Mouse (Mus musculus) limb, embryonic 11.5 days (tissue): Measurements from ENCODE around the gene Slc6a9. TPM values are rescaled to one million over a fixed set of nuclear protein-coding genes. Genes with fewer than 3 reads are reported as not detected.

ENCODE experiments used
- ATAC-seq: fragments of 200-750 bp; cut with Nextera tagmentation; 2 replicates; pipeline ENCODE4 v1.8.0; 2017; ENCODE audit warnings: low read depth; ENCODE audit not compliant: insufficient number of reproducible peaks, low FRiP score, low TSS enrichment
- DNase-seq: peaks from one replicate; pipeline ENCODE4 v3.0.0-alpha.2; 2015; ENCODE audit warnings: low spot score
- H3K27ac ChIP-seq: fragments of 300-500 bp; sonication (generic); replicated peaks from 2 replicates; pipeline ENCODE4 v1.5.1; 2014; ENCODE audit warnings: low read depth, mild to moderate bottlenecking, low read length
- H3K27me3 ChIP-seq: fragments of 300-500 bp; sonication (generic); 2 replicates; pipeline ENCODE4 v1.6.1; 2014; ENCODE audit warnings: mild to moderate bottlenecking, low read length, mixed read lengths; ENCODE audit not compliant: control insufficient read depth, insufficient read depth
- H3K36me3 ChIP-seq: fragments of 300-500 bp; sonication (generic); 2 replicates; pipeline ENCODE4 v1.6.1; 2014; ENCODE audit warnings: mild to moderate bottlenecking, low read length, moderate library complexity, mixed read lengths; ENCODE audit not compliant: control insufficient read depth, insufficient read depth
- H3K4me1 ChIP-seq: fragments of 300-500 bp; sonication (generic); 2 replicates; pipeline ENCODE4 v1.6.1; 2014; ENCODE audit warnings: low read length, mixed read lengths; ENCODE audit not compliant: control insufficient read depth, insufficient read depth
- H3K4me2 ChIP-seq: fragments of 300-500 bp; sonication (generic); 2 replicates; pipeline ENCODE4 v1.6.1; 2014; ENCODE audit warnings: low read depth, mild to moderate bottlenecking, moderate library complexity; ENCODE audit not compliant: severe bottlenecking
- H3K4me3 ChIP-seq: fragments of 300-500 bp; sonication (generic); 2 replicates; pipeline ENCODE4 v1.5.1; 2014; ENCODE audit warnings: low read depth, low read length
- H3K9ac ChIP-seq: fragments of 300-500 bp; sonication (generic); 2 replicates; pipeline ENCODE4 v1.6.1; 2014; ENCODE audit warnings: mild to moderate bottlenecking, low read length
- H3K9me3 ChIP-seq: fragments of 300-500 bp; sonication (generic); 2 replicates; pipeline ENCODE4 v1.6.1; 2016; ENCODE audit warnings: low read length; ENCODE audit not compliant: control insufficient read depth
- WGBS: fragments of 180-500 bp; shearing (Covaris S2); extraction: QIAGEN DNeasy Blood & Tissue Kit; methylation state at CpG from one replicate; pipeline ENCODE4 v1.1.7; 2014; 5-methylcytosine and 5-hydroxymethylcytosine counted together
- polyA plus RNA-seq: library from polyadenylated mRNA; unstranded; fragments of >200 nt; fragmentation: Nextera tagmentation; extraction: Ambion mirVana; gene quantifications from 2 replicates; pipeline ENCODE4 v1.2.1, GENCODE M21; 2014

Slc6a9 gene
- polyA plus RNA-seq, 1 experiment from 2014 or later = 11.1 TPM

- no peak overlapping the region for H3K27ac ChIP-seq
- H3K9me3 ChIP-seq = 0 out of 2 replicates have a peak, but pooled peaks cover 2% of the 10 kb centered on the region
- 91% methylated on average over 10 of the region's 10 CpGs for WGBS
- H3K9ac ChIP-seq = no peak overlapping the region
- H3K36me3 ChIP-seq = no peaks in the 10 kb centered on the region
- DNase-seq (no peak), ATAC-seq (no peak)
- no peak overlapping the region for H3K4me3 ChIP-seq
- H3K27me3 ChIP-seq = no peaks in the 10 kb centered on the region
- no peak overlapping the region for H3K4me2 ChIP-seq
- H3K4me1 ChIP-seq = no peaks in the 10 kb centered on the region
These were observed 16.3 kb upstream of the Slc6a9 start for GRCm38 (mm10) chr4:117818032-117818431.

- H3K4me2 ChIP-seq = no peak overlapping the region
- no peak overlapping the region for H3K4me3 ChIP-seq
- no peak overlapping the region for H3K27ac ChIP-seq
- no peak overlapping the region for H3K9ac ChIP-seq
- no peaks in the 10 kb centered on the region for H3K36me3 ChIP-seq
- H3K27me3 ChIP-seq = no peaks in the 10 kb centered on the region
- no peak for ATAC-seq
- 67% methylated on average over 8 of the region's 8 CpGs for WGBS
- no peak for DNase-seq
- H3K4me1 ChIP-seq = no peaks in the 10 kb centered on the region
- H3K9me3 ChIP-seq = no peaks in the 10 kb centered on the region
These were observed 5.6 kb upstream of the Slc6a9 start for GRCm38 (mm10) chr4:117828572-117829145.

GRCm38 (mm10) chr4:117829260-117830123 is 4.8 kb upstream of the Slc6a9 start:
- H3K27ac ChIP-seq = no peak overlapping the region
- H3K36me3 ChIP-seq = no peaks in the 10 kb centered on the region
- peaks cover 5% of the 10 kb centered on the region for H3K4me1 ChIP-seq
- H3K4me3 ChIP-seq = no peak overlapping the region
- 8% methylated on average over 12 of the region's 12 CpGs for WGBS
- DNase-seq = peak; percentile 82
- no peaks in the 10 kb centered on the region for H3K27me3 ChIP-seq
- peak overlapping the region; percentile 21 for H3K4me2 ChIP-seq
- H3K9me3 ChIP-seq = no peaks in the 10 kb centered on the region
- no peak overlapping the region; the same call in 1 of the 2 replicates for H3K9ac ChIP-seq
- ATAC-seq = no peak

GRCm38 (mm10) chr4:117830124-117830551 is 4.2 kb upstream of the Slc6a9 start:
- ATAC-seq (peak; percentile 26; the same call in 1 of the 2 replicates), DNase-seq (no peak)
- no peak overlapping the region for H3K4me3 ChIP-seq
- no peak overlapping the region for H3K27ac ChIP-seq
- H3K4me2 ChIP-seq = peak overlapping the region; percentile 21; the same call in 1 of the 2 replicates
- H3K27me3 ChIP-seq = no peaks in the 10 kb centered on the region
- H3K4me1 ChIP-seq = peaks cover 9% of the 10 kb centered on the region
- 10% methylated on average over 5 of the region's 5 CpGs for WGBS
- no peak overlapping the region for H3K9ac ChIP-seq
- H3K9me3 ChIP-seq = no peaks in the 10 kb centered on the region
- no peaks in the 10 kb centered on the region for H3K36me3 ChIP-seq

- H3K4me3 ChIP-seq = no peak overlapping the region
- DNase-seq (no peak), ATAC-seq (no peak)
- no peaks in the 10 kb centered on the region for H3K27me3 ChIP-seq
- no peak overlapping the region for H3K4me2 ChIP-seq
- H3K9me3 ChIP-seq = no peaks in the 10 kb centered on the region
- no peak overlapping the region for H3K27ac ChIP-seq
- WGBS = 87% methylated on average over 9 of the region's 9 CpGs
- peaks cover 9% of the 10 kb centered on the region for H3K4me1 ChIP-seq
- no peaks in the 10 kb centered on the region for H3K36me3 ChIP-seq
- no peak overlapping the region for H3K9ac ChIP-seq
These were observed 3.5 kb upstream of the Slc6a9 start for GRCm38 (mm10) chr4:117830801-117831200.

GRCm38 (mm10) chr4:117831499-117831898 is 2.8 kb upstream of the Slc6a9 start:
- no peak overlapping the region for H3K4me2 ChIP-seq
- 68% methylated on average over 2 of the region's 2 CpGs for WGBS
- H3K27me3 ChIP-seq = no peaks in the 10 kb centered on the region
- H3K4me3 ChIP-seq = no peak overlapping the region
- no peaks in the 10 kb centered on the region for H3K9me3 ChIP-seq
- H3K27ac ChIP-seq = no peak overlapping the region
- peaks cover 9% of the 10 kb centered on the region for H3K4me1 ChIP-seq
- ATAC-seq = no peak
- no peak for DNase-seq
- H3K36me3 ChIP-seq = no peaks in the 10 kb centered on the region
- no peak overlapping the region for H3K9ac ChIP-seq

GRCm38 (mm10) chr4:117831920-117832691 is 2.2 kb upstream of the Slc6a9 start:
- Histone ChIP-seq H3K27me3 (no peaks in the 10 kb centered on the region), H3K9me3 (no peaks in the 10 kb centered on the region), H3K27ac (no peak overlapping the region), H3K36me3 (no peaks in the 10 kb centered on the region), H3K4me3 (no peak overlapping the region), H3K4me2 (no peak overlapping the region), H3K4me1 (peaks cover 13% of the 10 kb centered on the region), H3K9ac (no peak overlapping the region)
- 78% methylated on average over 9 of the region's 9 CpGs for WGBS
- ATAC-seq = no peak
- no peak for DNase-seq

GRCm38 (mm10) chr4:117834845-117835530 is 682 bp downstream of the Slc6a9 start:
- under 1% methylated on average over 36 of the region's 36 CpGs for WGBS
- Histone ChIP-seq H3K4me2 (peak overlapping the region; percentile 92), H3K27ac (peak overlapping the region; percentile 68), H3K27me3 (no peaks in the 10 kb centered on the region), H3K4me3 (peak overlapping the region; percentile 85), H3K9ac (peak overlapping the region; percentile 87), H3K36me3 (no peaks in the 10 kb centered on the region), H3K4me1 (peaks cover 14% of the 10 kb centered on the region), H3K9me3 (no peaks in the 10 kb centered on the region)
- ATAC-seq (peak; percentile 63), DNase-seq (peak; percentile 85)
